7 mouse cellular contexts compared by ENCODE assay signal in the genomic region with DNA sequence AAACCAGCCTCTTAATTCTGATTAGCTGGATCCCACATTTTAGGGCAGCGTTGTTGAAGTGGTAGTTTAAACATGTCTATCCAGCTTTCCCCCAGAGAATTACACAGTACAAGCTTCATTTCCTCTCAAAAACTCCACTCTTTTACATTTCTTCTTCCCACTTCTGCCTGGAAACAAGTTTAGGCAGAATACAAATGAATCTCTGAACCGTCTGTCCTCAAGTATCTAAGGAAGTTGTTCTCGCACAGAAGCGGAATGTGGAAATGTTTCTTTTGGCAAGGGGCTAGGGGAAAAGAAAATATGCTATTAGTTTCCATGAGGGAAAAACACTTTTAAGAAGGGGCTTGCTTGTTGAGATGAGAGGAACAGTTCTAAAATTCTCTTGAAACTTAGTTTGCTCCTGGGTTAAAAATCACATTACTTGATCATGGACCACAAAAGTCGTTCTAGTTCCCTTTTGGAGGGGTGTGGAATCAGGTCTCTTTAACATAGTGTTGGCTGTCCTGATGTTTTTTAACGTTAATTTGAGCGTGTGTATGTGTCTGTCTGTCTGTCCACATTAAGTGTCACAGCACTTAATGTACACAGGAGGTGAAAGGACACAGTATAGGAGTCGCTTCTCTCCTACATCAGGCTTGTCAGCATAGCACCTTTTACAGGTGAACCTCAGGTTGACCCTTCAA. TPM values are rescaled to one million over a fixed set of nuclear protein-coding genes. Genes with fewer than 3 reads are reported as not detected.
DNase-seq lines count a peak whose midpoint lies in the region; ATAC-seq and TF ChIP-seq lines count a peak whose summit lies in the region.

No protein-coding gene starts in this region.

- in situ Hi-C loops in ES-E14 (cut with MboI; ENCODE audit: low sequenced_read_pairs in 2 of 2, unreplicated experiment in 2 of 2), result no loop called here

- peak overlapping the region; percentile 81 for H3K9ac ChIP-seq in ES-E14 (ENCODE audit: insufficient read depth, low read depth, low read length, poor library complexity, severe bottlenecking)

- H3K27ac ChIP-seq in ES-E14 (ENCODE audit: insufficient read depth, low read depth, low read length, poor library complexity, severe bottlenecking), result peak overlapping the region; percentile 72; the same call in 1 of the 2 replicates
- H3K27ac ChIP-seq in brown adipose tissue, adult 24 weeks (replicated peaks; ENCODE audit: low read depth, low read length), result peak overlapping the region; percentile 96
- peak overlapping the region; percentile 100 for H3K27ac ChIP-seq in hindbrain, embryonic 10.5 days

- H3K4me3 ChIP-seq in ES-E14 (ENCODE audit: insufficient read depth in 1 of 2, low read depth in 1 of 2, low read length in 2 of 2, poor library complexity in 1 of 2, severe bottlenecking in 1 of 2), result peak overlapping the region; percentile 77 to 89
- H3K4me3 ChIP-seq in brown adipose tissue, adult 24 weeks (ENCODE audit: insufficient read depth, low read depth, low read length), result peak overlapping the region; percentile 67
- H3K4me3 ChIP-seq in hindbrain, embryonic 10.5 days, result peak overlapping the region; percentile 97

- no peaks in the 10 kb centered on the region for H3K36me3 ChIP-seq in ES-E14 (ENCODE audit: control insufficient read depth, insufficient read depth, low read length, poor library complexity, severe bottlenecking)
- H3K36me3 ChIP-seq in hindbrain, embryonic 10.5 days, result peaks cover 13% of the 10 kb centered on the region; the same call in 1 of the 2 replicates

- no peak for DNase-seq in ES-E14 (ENCODE audit: low read depth, low spot score)
- no peak for DNase-seq in hindbrain, embryonic 10.5 days (ENCODE audit: low spot score)
- DNase-seq in lung, postnatal 36 days, result peak; percentile 58
- no peak for DNase-seq in adrenal gland, adult 8-10 months
- DNase-seq in gastrocnemius, adult 8-10 months (ENCODE audit: low spot score in 2 of 2), result no peak

- H3K27me3 ChIP-seq in hindbrain, embryonic 10.5 days (ENCODE audit: insufficient read depth, poor library complexity, severe bottlenecking), result no peaks in the 10 kb centered on the region

- peaks cover 6 to 9% of the 10 kb centered on the region in 2 experiments; a peak in 2 of 4 replicates for H3K4me1 ChIP-seq in ES-E14 (ENCODE audit: control insufficient read depth in 2 of 2, insufficient read depth in 2 of 2, low read length in 2 of 2, poor library complexity in 1 of 2)
- H3K4me1 ChIP-seq in brown adipose tissue, adult 24 weeks (ENCODE audit: control insufficient read depth, insufficient read depth, insufficient read length, low read length), result peaks cover 5% of the 10 kb centered on the region; the same call in 1 of the 2 replicates
- peaks cover 34% of the 10 kb centered on the region for H3K4me1 ChIP-seq in hindbrain, embryonic 10.5 days (replicated peaks)

- 37% methylated on average over 8 of the region's 8 CpGs for WGBS in hindbrain, embryonic 10.5 days

- no peaks in the 10 kb centered on the region for H3K9me3 ChIP-seq in ES-E14 (ENCODE audit: control insufficient read depth, insufficient read depth, low read depth, low read length)
- no peaks in the 10 kb centered on the region for H3K9me3 ChIP-seq in hindbrain, embryonic 10.5 days

- ATAC-seq in inflammation-experienced regulatory T-cells, adult 6 months, result no peak

TF ChIP-seq in ES-E14, 5 proteins besides CTCF, POLR2A, EP300 and RAD21:
- TF ChIP-seq ZNF384 (IDR thresholded peaks at IDR 0.05; ENCODE audit: low read depth, low read length) (no peak), CHD2 (IDR thresholded peaks at IDR 0.05; ENCODE audit: low read depth, low read length) (no peak), ZC3H11A (IDR thresholded peaks at IDR 0.05; ENCODE audit: borderline replicate concordance, low read depth, low read length) (no peak), MAFK (IDR thresholded peaks at IDR 0.05; ENCODE audit: insufficient read depth, low read depth, low read length) (no peak), HCFC1 (IDR thresholded peaks at IDR 0.05; ENCODE audit: borderline replicate concordance, insufficient read depth, low read length) (no peak)
TF ChIP-seq in ES-E14: peak in this region for 0.

RNA-seq across cellular contexts. Expression of gene Chd2, which starts 17.7 kb away (rescaled TPM):
- total RNA-seq in ES-E14 (2012; rRNA removed), result 46.6 and 70.8 TPM in 2 replicates
- 22.6 and 29.2 TPM in 2 replicates for polyA plus RNA-seq in brown adipose tissue, adult 24 weeks (2012; ENCODE audit: insufficient read depth, insufficient read length, missing spikeins)
- polyA plus RNA-seq in hindbrain, embryonic 10.5 days (2016; fragmentation: Nextera tagmentation; extraction: Ambion mirVana), result 37.1 and 38.9 TPM in 2 replicates
- 10 to 100 TPM; 38.6 to 65.5 (median 49.7) TPM for total RNA-seq in adrenal gland, adult 8-10 months (2022)
- total RNA-seq in gastrocnemius, adult 8-10 months (2022), result 10 to 100 TPM; 41.6 to 49.5 (median 45.0) TPM
- polyA plus RNA-seq in inflammation-experienced regulatory T-cells, adult 6 months (2017; shearing (Covaris generic)), result 100 to 1,000 TPM; 120 to 258 (median 210) TPM
